Mouse (Mus musculus) right cerebral cortex, postnatal 25 days (tissue): ENCODE results near the gene Lmod2.

Experiments used
- DNase-seq: peaks from one replicate; pipeline ENCODE4 v3.0.0; 2022

Lmod2 gene

GRCm38 (mm10) chr6:24602993-24603392 is 5.4 kb downstream of the Lmod2 start:
- DNase-seq, result no peak

- no peak for DNase-seq
These were observed 6.7 kb downstream of the Lmod2 start for GRCm38 (mm10) chr6:24604289-24604688.

- DNase-seq, result no peak
These were observed 8.1 kb downstream of the Lmod2 start for GRCm38 (mm10) chr6:24605631-24606030.

GRCm38 (mm10) chr6:24606512-24606911 is 8.9 kb downstream of the Lmod2 start:
- DNase-seq, result no peak

- DNase-seq, result no peak
These were observed 10.0 kb downstream of the Lmod2 start for GRCm38 (mm10) chr6:24607531-24607930.

- DNase-seq, result no peak
These were observed 10.6 kb downstream of the Lmod2 start for GRCm38 (mm10) chr6:24608129-24608528.

- DNase-seq, result no peak
These were observed 11.1 kb downstream of the Lmod2 start for GRCm38 (mm10) chr6:24608682-24609081.

GRCm38 (mm10) chr6:24609531-24609930 is 12.0 kb downstream of the Lmod2 start:
- DNase-seq, result no peak

GRCm38 (mm10) chr6:24610358-24610757 is 12.8 kb downstream of the Lmod2 start:
- DNase-seq, result no peak

- DNase-seq, result no peak
These were observed 14.7 kb downstream of the Lmod2 start for GRCm38 (mm10) chr6:24612074-24612755.

- no peak for DNase-seq
These were observed 15.8 kb downstream of the Lmod2 start for GRCm38 (mm10) chr6:24613346-24613745.

GRCm38 (mm10) chr6:24613918-24614317 is 16.4 kb downstream of the Lmod2 start:
- DNase-seq, result no peak

- no peak for DNase-seq
These were observed 19.2 kb downstream of the Lmod2 start for GRCm38 (mm10) chr6:24616746-24617145.

- no peak for DNase-seq
These were observed 21.9 kb downstream of the Lmod2 start for GRCm38 (mm10) chr6:24619285-24620045.

GRCm38 (mm10) chr6:24620936-24621335 is 23.4 kb downstream of the Lmod2 start:
- no peak for DNase-seq

- no peak for DNase-seq
These were observed 24.5 kb downstream of the Lmod2 start for GRCm38 (mm10) chr6:24622098-24622497.

GRCm38 (mm10) chr6:24627586-24628030 is 30.0 kb downstream of the Lmod2 start:
- DNase-seq, result no peak

GRCm38 (mm10) chr6:24628499-24628898 is 30.9 kb downstream of the Lmod2 start:
- DNase-seq, result no peak

GRCm38 (mm10) chr6:24632061-24632460 is 34.5 kb downstream of the Lmod2 start:
- DNase-seq, result no peak

- no peak for DNase-seq
These were observed 36.5 kb downstream of the Lmod2 start for GRCm38 (mm10) chr6:24634065-24634464.

- no peak for DNase-seq
These were observed 38.3 kb downstream of the Lmod2 start for GRCm38 (mm10) chr6:24635814-24636213.

- DNase-seq, result no peak
These were observed 43.7 kb downstream of the Lmod2 start for GRCm38 (mm10) chr6:24641286-24641685.

GRCm38 (mm10) chr6:24642161-24642560 is 44.6 kb downstream of the Lmod2 start:
- no peak for DNase-seq

GRCm38 (mm10) chr6:24642960-24643359 is 45.4 kb downstream of the Lmod2 start:
- DNase-seq, result no peak
